Mouse (Mus musculus): ENCODE results near the gene Cntn5. TPM values are rescaled to one million over a fixed set of nuclear protein-coding genes. Genes with fewer than 3 reads are reported as not detected.
A peak's percentile ranks its signal among the peaks of the same experiment; 100 is the strongest.

Cntn5 gene
- 0.22 and 0.41 TPM in 2 replicates for polyA plus RNA-seq (2015; fragmentation: Nextera tagmentation; extraction: Ambion mirVana)

DNA sequence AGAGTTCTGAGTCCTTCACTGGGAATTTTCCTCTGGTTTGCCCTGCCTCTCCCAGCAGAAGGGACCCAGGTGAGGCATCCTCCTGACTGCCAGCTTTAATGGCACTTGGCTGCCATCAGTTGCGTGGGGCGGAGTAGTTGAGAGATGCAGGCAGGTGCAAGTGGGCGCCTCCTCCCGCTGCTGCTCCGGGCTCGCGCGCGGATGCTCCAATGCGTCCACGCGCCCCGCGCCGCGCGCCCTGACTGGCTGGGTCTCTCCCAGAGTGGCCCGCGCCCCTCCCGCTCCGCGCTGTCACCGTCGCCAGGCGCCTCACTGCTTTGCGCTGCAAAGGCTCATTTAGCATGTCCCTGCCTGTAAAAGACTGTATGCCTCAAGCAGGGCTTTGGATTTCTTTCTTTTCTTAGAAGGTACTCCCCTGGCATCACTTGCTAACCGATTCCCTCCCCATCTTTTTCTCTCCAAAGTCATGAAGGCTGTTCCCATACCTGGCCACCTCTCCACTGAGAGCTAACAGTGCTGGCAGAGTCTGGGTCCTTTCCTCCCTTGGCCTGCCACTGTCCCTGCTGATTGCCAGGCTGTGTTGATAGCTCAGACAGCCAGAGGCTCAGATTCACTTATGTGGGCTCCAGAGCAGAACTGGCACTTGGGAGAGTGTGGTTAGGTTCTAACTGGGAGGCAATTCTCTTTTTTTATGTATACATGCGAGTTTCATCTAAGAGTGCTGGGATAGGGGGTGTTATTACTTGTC is at the start of gene Cntn5:
Gene Cntn5, minus strand, starts transcription at position 160 of the 748 bp plus-strand sequence.
- 4% methylated on average over 28 of the region's 28 CpGs for WGBS
- 0 out of 2 replicates have a peak, but pooled peaks cover 5% of the 10 kb centered on the region for H3K27me3 ChIP-seq (replicated peaks)
- no peaks in the 10 kb centered on the region for H3K9me3 ChIP-seq
- no peak within 1 kb of the TSS for H3K9ac ChIP-seq
- peak within 1 kb of the TSS; percentile 20 for H3K4me3 ChIP-seq (replicated peaks)
- no peaks in the 10 kb centered on the region for H3K36me3 ChIP-seq
- peak; percentile 47; the same call in 1 of the 2 replicates for ATAC-seq (ENCODE audit: insufficient read depth, low FRiP score, low read depth)
- H3K4me1 ChIP-seq = no peaks in the 10 kb centered on the region
- peak within 1 kb of the TSS; percentile 52 for H3K4me2 ChIP-seq
- H3K27ac ChIP-seq = no peak within 1 kb of the TSS

GRCm38 (mm10) chr9:10950470-10950869 is 45.9 kb upstream of the Cntn5 start:
- ATAC-seq (ENCODE audit: insufficient read depth, low FRiP score, low read depth) = no peak

DNA sequence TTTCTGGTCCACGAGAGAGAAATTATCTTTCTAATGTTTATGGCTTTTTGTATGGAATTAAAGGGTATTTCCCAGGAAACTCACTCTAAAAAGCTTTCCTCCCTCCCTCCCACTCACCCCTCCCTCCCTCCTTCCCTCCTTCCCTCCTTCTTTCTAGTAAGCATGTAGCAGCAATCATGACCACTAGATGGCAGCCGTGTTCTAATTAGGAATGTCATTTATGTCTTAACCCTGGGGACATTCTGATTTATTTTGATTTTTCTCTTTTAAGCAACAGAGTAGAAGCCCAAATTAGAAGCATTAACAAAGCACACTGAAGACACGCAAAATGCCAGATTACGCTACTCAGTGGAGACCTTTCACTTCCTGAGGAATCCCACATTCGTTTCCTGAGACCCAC is 5.0 kb upstream of the Cntn5 start:
- no peaks in the 10 kb centered on the region for H3K36me3 ChIP-seq
- H3K27ac ChIP-seq = no peak overlapping the region
- H3K27me3 ChIP-seq (replicated peaks) = 0 out of 2 replicates have a peak, but pooled peaks cover 2% of the 10 kb centered on the region
- H3K4me1 ChIP-seq = no peaks in the 10 kb centered on the region
- ATAC-seq (ENCODE audit: insufficient read depth, low FRiP score, low read depth) = no peak
- 22% methylated on average over 5 of the region's 5 CpGs for WGBS
- no peak overlapping the region for H3K9ac ChIP-seq
- H3K4me2 ChIP-seq = no peak overlapping the region
- H3K4me3 ChIP-seq (replicated peaks) = no peak overlapping the region
- no peaks in the 10 kb centered on the region for H3K9me3 ChIP-seq

More at GRCm38 (mm10) chr9:10950470-10950869, 45.9 kb upstream of the Cntn5 start:
- Histone ChIP-seq H3K9ac (no peak overlapping the region), H3K27me3 (replicated peaks) (no peaks in the 10 kb centered on the region), H3K4me1 (no peaks in the 10 kb centered on the region), H3K4me2 (no peak overlapping the region), H3K4me3 (replicated peaks) (no peak overlapping the region), H3K36me3 (no peaks in the 10 kb centered on the region), H3K27ac (no peak overlapping the region), H3K9me3 (no peaks in the 10 kb centered on the region)

- Histone ChIP-seq H3K4me2 (no peak overlapping the region), H3K36me3 (no peaks in the 10 kb centered on the region), H3K27me3 (replicated peaks) (0 out of 2 replicates have a peak, but pooled peaks cover 5% of the 10 kb centered on the region), H3K27ac (no peak overlapping the region), H3K9me3 (no peaks in the 10 kb centered on the region), H3K4me1 (no peaks in the 10 kb centered on the region), H3K4me3 (replicated peaks) (no peak overlapping the region), H3K9ac (no peak overlapping the region)
- ATAC-seq (ENCODE audit: insufficient read depth, low FRiP score, low read depth) = no peak
- 69% methylated on average over 9 of the region's 9 CpGs for WGBS
Observed at GRCm38 (mm10) chr9:10905696-10906095, 1.1 kb upstream of the Cntn5 start.

DNA sequence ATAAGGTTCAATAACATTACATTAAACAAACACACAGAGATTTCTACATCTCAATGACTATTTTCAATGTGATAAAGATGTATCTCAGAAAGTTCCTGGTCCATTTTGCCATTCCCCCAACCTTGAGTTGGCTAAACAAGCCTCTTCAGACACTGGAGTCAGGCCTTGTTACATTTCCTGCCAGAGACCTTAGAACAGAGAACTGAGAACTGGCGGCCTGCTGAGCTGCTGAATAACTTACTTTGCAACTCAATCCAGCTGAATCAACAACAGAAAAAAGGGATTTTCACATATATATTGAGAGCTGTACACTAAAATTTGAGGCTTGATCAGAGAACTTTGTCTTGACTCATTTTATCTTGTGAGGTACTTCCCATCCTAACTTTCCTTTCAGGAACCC is 24.8 kb downstream of the Cntn5 start:
- no peak for ATAC-seq (ENCODE audit: insufficient read depth, low FRiP score, low read depth)
- Histone ChIP-seq H3K27ac (no peak overlapping the region), H3K4me2 (no peak overlapping the region), H3K36me3 (no peaks in the 10 kb centered on the region), H3K4me1 (no peaks in the 10 kb centered on the region), H3K9me3 (no peaks in the 10 kb centered on the region), H3K27me3 (replicated peaks) (no peaks in the 10 kb centered on the region), H3K4me3 (replicated peaks) (no peak overlapping the region), H3K9ac (no peak overlapping the region)
- 74% methylated on average over 1 of the region's 1 CpGs for WGBS

DNA sequence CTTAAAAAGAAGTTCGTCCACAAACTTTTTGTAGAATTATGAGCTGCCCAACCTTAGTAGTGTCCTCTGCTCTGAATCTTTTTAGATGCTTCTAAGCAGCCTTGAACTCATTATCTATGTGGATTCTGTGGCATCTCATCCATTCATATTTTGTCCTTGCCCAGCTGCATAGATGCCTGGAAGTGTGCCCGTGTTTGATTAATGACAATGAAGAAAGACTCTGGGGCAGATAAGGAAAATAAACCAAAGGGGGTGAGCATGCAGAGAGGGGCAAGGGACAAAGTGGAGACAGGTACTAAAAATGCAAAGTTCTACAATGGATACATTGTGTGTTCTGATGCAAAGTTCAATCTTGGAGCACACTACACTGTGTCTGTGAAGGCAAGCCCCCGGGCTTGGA is 30.7 kb downstream of the Cntn5 start:
- ATAC-seq (ENCODE audit: insufficient read depth, low FRiP score, low read depth) = no peak
- WGBS = 70% methylated on average over 3 of the region's 3 CpGs
- H3K27ac ChIP-seq = no peak overlapping the region

GRCm38 (mm10) chr9:10856204-10856892 is 48.2 kb downstream of the Cntn5 start:
- Histone ChIP-seq H3K27me3 (replicated peaks) (no peaks in the 10 kb centered on the region), H3K4me3 (replicated peaks) (no peak overlapping the region), H3K4me2 (no peak overlapping the region), H3K4me1 (no peaks in the 10 kb centered on the region), H3K9me3 (no peaks in the 10 kb centered on the region), H3K9ac (no peak overlapping the region), H3K27ac (no peak overlapping the region), H3K36me3 (no peaks in the 10 kb centered on the region)
- WGBS = 87% methylated on average over 3 of the region's 3 CpGs
- ATAC-seq (ENCODE audit: insufficient read depth, low FRiP score, low read depth) = no peak

More for the DNA sequence above, 30.7 kb downstream of the Cntn5 start:
- Histone ChIP-seq H3K4me1 (no peaks in the 10 kb centered on the region), H3K9ac (no peak overlapping the region), H3K9me3 (no peaks in the 10 kb centered on the region), H3K4me2 (no peak overlapping the region), H3K27me3 (replicated peaks) (no peaks in the 10 kb centered on the region), H3K36me3 (no peaks in the 10 kb centered on the region), H3K4me3 (replicated peaks) (no peak overlapping the region)

- WGBS = 68% methylated on average over 1 of the region's 1 CpGs
- Histone ChIP-seq H3K36me3 (no peaks in the 10 kb centered on the region), H3K9me3 (no peaks in the 10 kb centered on the region), H3K27me3 (replicated peaks) (no peaks in the 10 kb centered on the region), H3K4me2 (no peak overlapping the region), H3K4me3 (replicated peaks) (no peak overlapping the region), H3K4me1 (no peaks in the 10 kb centered on the region), H3K27ac (no peak overlapping the region), H3K9ac (no peak overlapping the region)
- no peak for ATAC-seq (ENCODE audit: insufficient read depth, low FRiP score, low read depth)
Observed at GRCm38 (mm10) chr9:10816711-10817110, 87.9 kb downstream of the Cntn5 start.

- no peaks in the 10 kb centered on the region for H3K9me3 ChIP-seq
- no peak overlapping the region for H3K9ac ChIP-seq
- H3K4me1 ChIP-seq = no peaks in the 10 kb centered on the region
- no peaks in the 10 kb centered on the region for H3K36me3 ChIP-seq
- H3K27ac ChIP-seq = no peak overlapping the region
- no peak overlapping the region for H3K4me3 ChIP-seq (replicated peaks)
- ATAC-seq (ENCODE audit: insufficient read depth, low FRiP score, low read depth) = no peak
- 88% methylated on average over 1 of the region's 1 CpGs for WGBS
- no peak overlapping the region for H3K4me2 ChIP-seq
- H3K27me3 ChIP-seq (replicated peaks) = no peaks in the 10 kb centered on the region
Observed at GRCm38 (mm10) chr9:10797158-10797557, 107.4 kb downstream of the Cntn5 start.

- no peak overlapping the region for H3K9ac ChIP-seq
- H3K9me3 ChIP-seq = no peaks in the 10 kb centered on the region
- no peak overlapping the region for H3K4me3 ChIP-seq (replicated peaks)
- H3K27ac ChIP-seq = no peak overlapping the region
- 46% methylated on average over 2 of the region's 2 CpGs for WGBS
- no peaks in the 10 kb centered on the region for H3K27me3 ChIP-seq (replicated peaks)
- H3K4me1 ChIP-seq = no peaks in the 10 kb centered on the region
- no peak for ATAC-seq (ENCODE audit: insufficient read depth, low FRiP score, low read depth)
- H3K36me3 ChIP-seq = no peaks in the 10 kb centered on the region
- H3K4me2 ChIP-seq = no peak overlapping the region
Observed at GRCm38 (mm10) chr9:10795102-10795501, 109.5 kb downstream of the Cntn5 start.

- Histone ChIP-seq H3K4me1 (no peaks in the 10 kb centered on the region), H3K4me3 (replicated peaks) (no peak overlapping the region), H3K36me3 (no peaks in the 10 kb centered on the region), H3K9me3 (no peaks in the 10 kb centered on the region), H3K9ac (no peak overlapping the region), H3K4me2 (no peak overlapping the region), H3K27ac (no peak overlapping the region), H3K27me3 (replicated peaks) (no peaks in the 10 kb centered on the region)
- WGBS = 74% methylated on average over 2 of the region's 2 CpGs
- ATAC-seq (ENCODE audit: insufficient read depth, low FRiP score, low read depth) = no peak
Observed at GRCm38 (mm10) chr9:10731878-10732277, 172.7 kb downstream of the Cntn5 start.

DNA sequence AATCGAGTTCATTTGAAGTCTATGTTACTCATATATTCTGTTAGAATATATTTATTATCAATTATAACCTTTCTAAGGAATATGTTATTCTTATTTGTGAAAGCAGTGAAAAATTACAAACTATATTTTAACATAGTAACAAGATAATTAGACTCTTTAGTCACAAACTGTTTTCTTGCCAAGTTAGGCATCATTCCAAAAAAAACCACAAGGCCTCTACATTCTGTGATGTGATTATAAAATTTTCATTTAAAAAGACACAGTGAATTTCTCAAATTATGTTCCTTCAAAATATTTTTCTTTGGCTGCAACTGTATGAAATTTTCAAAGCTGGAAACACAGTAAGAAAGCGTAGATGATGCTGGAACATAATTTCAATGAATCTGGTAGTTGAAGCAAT is 180.4 kb downstream of the Cntn5 start:
- Histone ChIP-seq H3K4me2 (no peak overlapping the region), H3K27me3 (replicated peaks) (no peaks in the 10 kb centered on the region), H3K9me3 (no peaks in the 10 kb centered on the region), H3K4me3 (replicated peaks) (no peak overlapping the region), H3K27ac (no peak overlapping the region), H3K4me1 (no peaks in the 10 kb centered on the region), H3K9ac (no peak overlapping the region), H3K36me3 (no peaks in the 10 kb centered on the region)
- WGBS = 68% methylated on average over 2 of the region's 2 CpGs
- ATAC-seq (ENCODE audit: insufficient read depth, low FRiP score, low read depth) = no peak
